Mouse (Mus musculus): ENCODE data around the gene Rnf149.
"Not testable (repeated sequence)": the region's sequence is repeated elsewhere in the genome, so short reads cannot be mapped to it uniquely, and the experiment has no call there.

Rnf149 gene

GRCm38 (mm10) chr1:39577253-39577705 is at the start of gene Rnf149:
TSS of gene Rnf149 (minus strand) at chr1:39577405.
- DNase-seq = peak; percentile 95

GRCm38 (mm10) chr1:39625491-39625890 is 48.3 kb upstream of the Rnf149 start:
- DNase-seq = no peak

- no peak for DNase-seq
Observed at GRCm38 (mm10) chr1:39623729-39624128, 46.5 kb upstream of the Rnf149 start.

GRCm38 (mm10) chr1:39623106-39623505 is 45.9 kb upstream of the Rnf149 start:
- DNase-seq = no peak

- no peak for DNase-seq
Observed at GRCm38 (mm10) chr1:39618524-39618923, 41.3 kb upstream of the Rnf149 start.

GRCm38 (mm10) chr1:39615526-39615925 is 38.3 kb upstream of the Rnf149 start:
- DNase-seq = no peak

- DNase-seq = peak; percentile 78
Observed at GRCm38 (mm10) chr1:39614462-39615279, 37.5 kb upstream of the Rnf149 start.

GRCm38 (mm10) chr1:39613061-39613460 is 35.9 kb upstream of the Rnf149 start:
- no peak for DNase-seq

- DNase-seq = no peak
Observed at GRCm38 (mm10) chr1:39612491-39612890, 35.3 kb upstream of the Rnf149 start.

GRCm38 (mm10) chr1:39608534-39608933 is 31.3 kb upstream of the Rnf149 start:
- no peak for DNase-seq

- no peak for DNase-seq
Observed at GRCm38 (mm10) chr1:39602477-39602876, 25.3 kb upstream of the Rnf149 start.

- peak; percentile 29 for DNase-seq
Observed at GRCm38 (mm10) chr1:39598726-39599125, 21.5 kb upstream of the Rnf149 start.

GRCm38 (mm10) chr1:39597135-39597534 is 19.9 kb upstream of the Rnf149 start:
- not testable (repeated sequence) for DNase-seq

- DNase-seq = no peak
Observed at GRCm38 (mm10) chr1:39593836-39594235, 16.6 kb upstream of the Rnf149 start.

GRCm38 (mm10) chr1:39592090-39592489 is 14.9 kb upstream of the Rnf149 start:
- DNase-seq = no peak

- not testable (repeated sequence) for DNase-seq
Observed at GRCm38 (mm10) chr1:39591557-39591956, 14.4 kb upstream of the Rnf149 start.

- DNase-seq = no peak
Observed at GRCm38 (mm10) chr1:39590193-39590592, 13.0 kb upstream of the Rnf149 start.

- no peak for DNase-seq
Observed at GRCm38 (mm10) chr1:39585416-39585815, 8.2 kb upstream of the Rnf149 start.

- DNase-seq = no peak
Observed at GRCm38 (mm10) chr1:39583173-39583572, 6.0 kb upstream of the Rnf149 start.

- no peak for DNase-seq
Observed at GRCm38 (mm10) chr1:39581215-39581614, 4.0 kb upstream of the Rnf149 start.

GRCm38 (mm10) chr1:39579139-39579538 is 1.9 kb upstream of the Rnf149 start:
- DNase-seq = no peak

GRCm38 (mm10) chr1:39578446-39578845 is 1.2 kb upstream of the Rnf149 start:
- no peak for DNase-seq

GRCm38 (mm10) chr1:39576431-39577243 is 568 bp downstream of the Rnf149 start:
- DNase-seq = peak; percentile 67

Data from right cerebral cortex, postnatal 4 days (tissue).